Mouse (Mus musculus) Muller cell, postnatal 12 days (primary cell): ENCODE data around the gene Armc10.
A peak's percentile ranks its signal among the peaks of the same experiment; 100 is the strongest.
"Not testable (repeated sequence)": the region's sequence is repeated elsewhere in the genome, so short reads cannot be mapped to it uniquely, and the experiment has no call there.

ENCODE experiments used
- DNase-seq: peaks from one replicate; pipeline ENCODE4 v3.0.0-alpha.2; 2015; ENCODE audit errors: inconsistent ontology term

Armc10 gene

GRCm38 (mm10) chr5:21667191-21668137 is 21.9 kb downstream of the Armc10 start:
- DNase-seq: no peak

DNA sequence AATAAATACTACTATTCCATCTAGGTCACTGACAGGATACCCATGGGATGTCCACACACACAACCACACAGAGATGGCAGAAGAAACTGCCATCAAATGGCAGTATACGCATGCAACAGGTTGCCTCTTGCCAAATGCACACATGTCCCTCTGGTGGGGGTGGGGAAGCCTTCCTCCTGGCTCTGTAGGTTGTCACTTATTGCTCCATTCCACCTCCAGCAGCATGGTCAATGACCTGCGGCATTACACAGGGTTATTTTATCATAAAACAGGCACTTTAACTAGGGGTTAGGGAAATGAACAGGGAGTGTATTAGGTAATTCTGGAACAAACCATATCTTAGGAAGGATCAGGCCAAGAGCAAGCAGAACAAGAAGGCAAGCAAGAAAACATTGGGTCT is 23.7 kb downstream of the Armc10 start:
- DNase-seq: no peak

DNA sequence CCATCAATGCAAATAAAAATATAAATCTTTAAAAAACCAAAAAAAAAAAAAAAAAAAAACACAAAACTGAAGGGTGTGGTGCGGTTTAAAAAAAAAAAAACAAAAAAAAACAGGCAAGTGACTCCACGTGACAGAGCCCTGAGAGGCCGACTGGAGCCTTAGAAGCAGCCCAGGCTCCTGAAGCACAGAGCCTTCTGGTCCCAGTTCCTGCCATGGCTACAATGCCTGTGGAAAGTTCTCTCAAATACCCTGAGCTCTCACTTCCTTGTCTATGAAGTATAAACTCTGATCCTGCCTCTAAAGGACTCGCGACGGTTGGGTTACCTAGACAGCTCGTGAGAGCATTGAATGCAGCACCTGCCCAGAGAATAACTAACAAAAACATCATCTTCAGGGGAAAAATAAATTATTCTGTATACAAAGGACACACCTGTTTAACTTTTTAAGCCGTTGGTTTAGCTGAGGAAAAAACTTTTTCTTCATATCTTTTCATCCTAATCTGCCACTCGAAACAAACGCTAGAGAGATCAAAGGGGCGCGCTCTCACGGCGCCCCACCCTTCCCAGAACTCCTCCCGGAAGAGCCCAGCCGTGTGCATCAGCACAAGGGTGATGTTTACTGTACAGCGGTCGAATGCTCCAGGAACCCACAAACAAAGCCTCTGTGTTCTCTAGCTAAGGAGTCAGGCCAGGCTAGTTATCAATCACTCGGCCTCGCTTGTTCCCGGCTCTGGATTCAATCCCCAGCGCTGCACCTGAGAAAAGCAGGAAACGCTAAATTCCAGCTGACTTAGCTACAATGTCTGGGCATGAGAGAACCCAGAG is 27.4 kb downstream of the Armc10 start:
- DNase-seq: peak; percentile 24

- no peak for DNase-seq
These were observed 28.1 kb downstream of the Armc10 start for GRCm38 (mm10) chr5:21673742-21674141.

GRCm38 (mm10) chr5:21675019-21675418 is 29.4 kb downstream of the Armc10 start:
- no peak for DNase-seq

- DNase-seq: no peak
These were observed 29.9 kb downstream of the Armc10 start for GRCm38 (mm10) chr5:21675494-21675893.

GRCm38 (mm10) chr5:21677939-21678338 is 32.3 kb downstream of the Armc10 start:
- no peak for DNase-seq

GRCm38 (mm10) chr5:21678363-21678762 is 32.8 kb downstream of the Armc10 start:
- DNase-seq: no peak

- peak; percentile 43 for DNase-seq
These were observed 34.4 kb downstream of the Armc10 start for GRCm38 (mm10) chr5:21680029-21680428.

DNA sequence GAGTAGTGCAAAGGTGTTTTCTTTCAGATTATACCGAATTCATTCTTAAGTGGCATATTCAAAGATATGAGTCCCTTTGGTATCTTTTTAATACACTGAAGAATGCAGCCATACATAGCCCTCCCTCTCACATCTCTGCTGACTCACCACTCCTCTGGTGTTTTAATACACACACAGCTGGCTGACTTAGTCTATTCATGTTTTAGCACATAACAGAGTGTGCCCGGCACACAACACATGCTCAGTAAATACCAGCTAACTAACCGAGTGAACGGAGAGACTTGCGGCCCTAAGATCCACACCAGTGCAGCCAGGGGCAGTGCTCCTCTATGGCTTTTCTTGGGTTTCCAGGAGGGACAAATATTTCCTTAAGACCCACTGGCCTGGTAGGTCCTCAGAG is 35.3 kb downstream of the Armc10 start:
- DNase-seq: no peak

GRCm38 (mm10) chr5:21683811-21684210 is 38.2 kb downstream of the Armc10 start:
- no peak for DNase-seq

GRCm38 (mm10) chr5:21685001-21685400 is 39.4 kb downstream of the Armc10 start:
- no peak for DNase-seq

- DNase-seq: no peak
These were observed 41.4 kb downstream of the Armc10 start for GRCm38 (mm10) chr5:21687042-21687441.

DNA sequence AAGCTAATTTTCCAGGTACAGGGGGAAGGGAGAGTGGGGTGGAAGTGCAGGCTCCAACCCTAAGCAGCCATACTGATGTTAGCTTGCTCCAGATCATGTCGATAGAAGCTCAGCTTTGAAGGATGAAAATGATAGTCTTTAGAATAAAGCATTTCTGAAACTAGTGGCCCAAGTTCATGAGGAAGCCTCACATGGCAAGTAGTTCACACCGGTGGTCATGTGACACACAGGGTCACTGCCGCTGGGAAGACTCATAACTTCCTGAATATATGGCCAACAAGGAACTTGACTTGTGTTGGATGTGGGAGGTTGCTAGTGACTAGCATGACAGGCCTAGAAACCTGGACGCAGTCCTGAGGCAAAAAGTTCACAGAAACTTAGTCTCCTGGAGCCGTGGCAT is 46.6 kb downstream of the Armc10 start:
- DNase-seq: no peak

- no peak for DNase-seq
These were observed 47.8 kb downstream of the Armc10 start for GRCm38 (mm10) chr5:21693372-21693870.

DNA sequence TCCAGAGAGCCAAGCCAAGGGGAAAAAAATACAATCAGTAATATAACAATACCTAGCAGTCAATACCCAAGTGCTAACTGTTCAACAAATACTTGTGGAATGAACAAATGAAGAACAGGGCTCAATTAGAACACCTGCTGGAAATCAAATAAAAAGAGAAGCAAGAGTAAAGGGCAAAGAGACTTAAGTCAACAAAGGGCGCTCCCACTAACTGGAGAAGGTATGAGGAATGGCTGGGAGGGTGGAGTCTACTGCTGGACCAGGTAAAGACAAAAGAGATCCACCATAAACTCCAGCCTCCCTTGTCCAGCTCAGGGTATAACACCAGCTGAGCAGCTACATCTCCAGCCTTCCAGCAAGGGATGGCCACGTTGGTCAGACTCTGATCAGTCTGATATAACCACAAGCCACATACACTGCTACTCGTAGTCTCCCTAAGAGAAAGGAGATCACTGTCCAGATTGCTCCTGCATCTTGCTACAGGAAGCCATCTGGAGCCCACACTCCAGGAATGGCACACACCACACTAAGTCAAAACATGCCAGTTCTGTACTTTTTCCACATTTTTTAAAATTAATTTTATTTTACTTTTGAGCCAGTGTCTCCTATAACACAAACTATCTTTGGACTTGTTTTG is 49.4 kb downstream of the Armc10 start:
- no peak for DNase-seq

DNA sequence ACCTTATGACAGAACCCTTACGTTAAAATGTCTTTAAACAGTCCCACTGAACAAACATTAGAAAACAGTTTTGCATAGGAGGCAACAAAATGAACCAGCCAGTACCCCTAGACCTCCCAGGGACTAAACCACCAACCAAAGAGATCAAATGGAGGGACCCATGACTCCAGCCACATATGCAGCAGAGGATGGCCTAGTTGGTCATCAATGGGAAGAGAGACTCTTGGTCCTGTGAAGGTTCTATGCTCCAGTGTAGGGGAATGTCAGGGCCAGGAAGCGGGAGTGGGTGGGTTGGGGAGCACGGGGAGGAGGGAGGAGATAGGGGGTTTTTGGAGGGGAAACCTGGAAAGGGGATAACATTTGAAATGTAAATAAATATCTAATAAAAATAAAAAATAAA is 53.9 kb downstream of the Armc10 start:
- DNase-seq: not testable (repeated sequence)

DNA sequence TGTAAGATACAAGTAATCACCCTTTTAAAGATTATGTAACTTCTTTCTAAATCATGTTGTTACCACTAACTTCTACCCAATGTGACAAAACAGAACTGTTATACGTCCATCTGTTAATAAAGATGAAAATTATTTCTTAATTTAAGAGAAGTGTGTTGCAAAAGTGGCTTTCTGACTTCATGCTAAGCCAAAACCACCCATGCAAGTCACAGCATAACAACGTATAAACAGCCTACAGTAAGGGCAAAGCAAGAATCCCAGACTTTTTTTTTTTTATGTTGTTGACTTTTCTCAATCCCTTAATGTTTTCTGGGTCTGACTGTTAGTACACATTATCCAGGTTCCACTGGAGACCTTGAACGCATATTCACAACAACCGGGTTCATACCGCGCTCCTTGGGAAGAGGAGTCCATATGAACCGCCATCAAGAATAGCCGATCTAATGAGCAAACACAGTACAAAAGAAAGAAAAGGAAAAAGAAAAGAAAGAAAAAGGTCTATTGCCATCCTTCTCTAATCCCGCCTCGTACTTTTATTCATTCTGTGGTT is 54.7 kb downstream of the Armc10 start:
- no peak for DNase-seq

DNA sequence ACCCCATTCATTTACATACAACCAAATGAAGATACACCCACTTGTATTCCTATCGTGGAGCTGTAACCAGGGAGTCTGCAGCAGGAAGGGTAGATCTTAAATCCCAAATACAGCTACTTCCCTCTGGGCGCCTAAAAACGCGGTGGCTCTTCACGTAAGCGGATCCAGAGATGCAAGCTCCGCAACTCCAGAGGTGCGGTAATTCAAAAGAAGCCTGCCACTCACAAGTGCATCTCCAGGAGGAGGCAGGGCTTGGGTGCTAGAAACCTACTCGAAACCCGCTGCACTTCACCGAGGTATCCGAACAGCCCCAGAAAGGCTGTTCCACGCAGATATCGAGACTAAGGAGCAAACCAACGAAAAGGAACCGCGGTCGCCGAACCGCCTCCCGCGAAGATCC is 55.3 kb downstream of the Armc10 start:
- no peak for DNase-seq

DNA sequence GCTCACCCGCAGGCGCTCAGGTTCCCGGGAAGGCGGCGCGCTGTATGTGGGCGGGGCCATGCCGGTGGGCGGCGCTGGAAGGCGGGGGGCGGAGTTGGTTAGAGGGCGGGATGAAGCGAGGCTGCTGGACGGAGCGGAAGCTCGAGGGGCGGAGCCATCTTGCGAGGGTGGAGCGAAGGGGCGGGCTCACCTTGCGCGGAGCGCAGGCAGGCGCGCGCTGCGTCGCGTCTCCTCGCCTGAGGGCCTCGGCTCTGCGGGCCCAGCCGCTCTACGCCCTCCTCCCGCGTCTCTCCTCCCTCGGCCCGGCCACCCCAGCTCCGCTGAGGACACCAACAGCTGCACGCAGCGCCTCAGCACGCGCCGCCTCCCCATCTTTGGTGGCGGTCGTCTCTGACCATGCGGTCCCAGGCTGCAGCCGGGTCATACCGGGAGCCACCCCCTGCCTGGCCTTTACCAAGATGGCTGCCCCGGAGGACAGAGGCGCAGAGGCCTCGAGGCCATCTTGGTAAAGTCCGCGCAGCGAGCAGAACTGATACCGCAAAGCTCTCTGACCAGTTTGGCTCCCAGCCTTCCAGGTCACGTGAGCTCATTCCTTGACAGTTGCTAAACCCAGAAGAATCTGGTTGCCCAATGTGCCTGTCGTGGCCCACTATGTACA is 55.9 kb downstream of the Armc10 start, which contains the start of gene Napepld:
Napepld (minus strand) TSS at position 46 of the 658 bp plus-strand sequence.
- DNase-seq: peak; percentile 98

DNA sequence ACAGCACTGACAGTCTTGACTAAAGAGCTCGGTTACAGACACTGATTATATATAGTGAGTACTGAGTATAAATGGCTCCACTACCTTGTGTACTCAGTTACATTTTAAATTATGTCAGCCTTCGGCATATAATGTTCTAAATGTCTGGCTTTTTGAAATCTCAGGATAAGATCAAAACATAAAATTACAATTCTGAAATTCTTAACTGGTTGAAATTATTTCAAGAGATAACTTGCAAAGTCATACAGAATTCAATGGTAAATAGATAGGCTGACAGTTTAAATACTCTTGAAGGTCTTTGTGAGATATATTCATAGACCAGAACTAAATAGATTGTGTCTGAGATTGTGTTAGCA is 56.4 kb downstream of the Armc10 start:
- peak; percentile 13 for DNase-seq
